ENCODE assay signal across 12 mouse cellular contexts in the genomic region with DNA sequence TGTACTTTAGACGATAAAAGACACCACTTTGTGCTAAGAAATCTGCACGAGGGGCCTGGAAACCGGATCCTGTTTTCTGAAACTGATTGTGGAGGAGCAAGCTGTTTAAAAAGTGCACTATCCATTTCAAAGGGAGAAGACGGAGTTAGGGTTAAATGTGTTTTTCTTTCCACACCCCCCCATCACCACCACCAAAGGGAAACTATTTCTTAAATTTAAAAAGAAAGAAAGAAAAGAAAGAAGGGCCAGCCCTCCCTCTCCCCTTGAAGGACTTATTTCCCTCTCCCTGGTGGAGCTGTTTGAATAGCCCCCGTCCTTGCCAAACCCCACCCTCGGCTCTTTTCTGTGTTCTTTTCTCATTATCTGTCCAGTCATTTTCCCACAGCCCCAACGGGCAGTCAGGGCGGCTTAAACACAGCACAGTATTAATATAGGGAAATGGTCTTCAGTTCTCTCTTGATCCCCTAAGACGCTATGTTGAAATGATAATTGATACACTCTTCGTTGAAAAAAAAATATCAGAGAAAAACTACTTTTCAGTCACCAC.
DNase-seq lines count a peak whose midpoint lies in the region; ATAC-seq and TF ChIP-seq lines count a peak whose summit lies in the region.
"Had no signal": no experiment of that assay in that cellular context is flagged by ENCODE, and none has a peak within 500 bp of the region (broad histone marks: within the 10 kb centered on the region; RNA-seq: fewer than 3 reads in every experiment).

No protein-coding gene starts in this region.

- H3K27ac ChIP-seq in kidney, embryonic 15.5 days: peak overlapping the region; percentile 49
- peak overlapping the region; percentile 46; the same call in 1 of the 2 replicates for H3K27ac ChIP-seq in embryonic facial prominence, embryonic 14.5 days (replicated peaks; ENCODE audit: low read depth, low read length)
- peak overlapping the region; percentile 41; the same call in 1 of the 2 replicates for H3K27ac ChIP-seq in hindbrain, postnatal 0 days
- H3K27ac ChIP-seq in liver, embryonic 11.5 days (ENCODE audit: low read depth, low read length): no peak overlapping the region

- DNase-seq in kidney, postnatal 4 days: no peak
- DNase-seq in embryonic facial prominence, embryonic 14.5 days (ENCODE audit: low spot score): peak; percentile 74
- DNase-seq in hindbrain, postnatal 0 days (ENCODE audit: low spot score): no peak
- DNase-seq in retina, embryonic 14.5 days (ENCODE audit: low spot score): peak; percentile 58
- DNase-seq in urinary bladder, postnatal 25 days (ENCODE audit: low spot score): no peak
- DNase-seq in liver, embryonic 11.5 days (ENCODE audit: low spot score): no peak
- DNase-seq in kidney, postnatal 25 days: no peak
- DNase-seq: adrenal gland, adult 8-10 months; layer of hippocampus, postnatal 36 days; right cerebral cortex, adult 18-20 months; thymus, adult 18-20 months had no signal

- H3K4me2 ChIP-seq in kidney, embryonic 15.5 days: no peak overlapping the region
- H3K4me2 ChIP-seq in embryonic facial prominence, embryonic 14.5 days (ENCODE audit: low read depth, low read length): peak overlapping the region; percentile 31
- peak overlapping the region; percentile 30 for H3K4me2 ChIP-seq in hindbrain, postnatal 0 days (ENCODE audit: low read depth, low read length)
- no peak overlapping the region for H3K4me2 ChIP-seq in liver, embryonic 11.5 days

- 0 out of 2 replicates have a peak, but pooled peaks have one; percentile 16 for ATAC-seq in kidney, embryonic 15.5 days (replicated peaks; ENCODE audit: low FRiP score)
- ATAC-seq in embryonic facial prominence, embryonic 14.5 days (ENCODE audit: low read depth): peak; percentile 42; the same call in 1 of the 2 replicates
- no peak for ATAC-seq in hindbrain, postnatal 0 days
- no peak for ATAC-seq in liver, embryonic 11.5 days (replicated peaks; ENCODE audit: low FRiP score)

- H3K27me3 ChIP-seq in kidney, embryonic 15.5 days: peaks cover 6% of the 10 kb centered on the region
- H3K27me3 ChIP-seq in embryonic facial prominence, embryonic 14.5 days (replicated peaks; ENCODE audit: control insufficient read depth, insufficient read depth, low read length): peaks cover 6% of the 10 kb centered on the region; the same call in 1 of the 2 replicates
- no peaks in the 10 kb centered on the region for H3K27me3 ChIP-seq in hindbrain, postnatal 0 days (ENCODE audit: insufficient read depth, low read length)
- H3K27me3 ChIP-seq in liver, embryonic 11.5 days (replicated peaks; ENCODE audit: control insufficient read depth, insufficient read depth, low read length): peaks cover 2% of the 10 kb centered on the region; the same call in 1 of the 2 replicates

- no peaks in the 10 kb centered on the region for H3K9me3 ChIP-seq in kidney, embryonic 15.5 days (replicated peaks)
- H3K9me3 ChIP-seq in embryonic facial prominence, embryonic 14.5 days (ENCODE audit: control insufficient read depth, low read length): no peaks in the 10 kb centered on the region
- no peaks in the 10 kb centered on the region for H3K9me3 ChIP-seq in hindbrain, postnatal 0 days (ENCODE audit: low read length)
- H3K9me3 ChIP-seq in liver, embryonic 11.5 days (ENCODE audit: control insufficient read depth, low read length): no peaks in the 10 kb centered on the region

- WGBS in kidney, embryonic 15.5 days: 19% methylated on average over 10 of the region's 10 CpGs
- WGBS in embryonic facial prominence, embryonic 14.5 days: 6% methylated on average over 10 of the region's 10 CpGs
- 15% methylated on average over 10 of the region's 10 CpGs for WGBS in hindbrain, postnatal 0 days
- 46% methylated on average over 10 of the region's 10 CpGs for WGBS in liver, embryonic 11.5 days

- H3K4me3 ChIP-seq in kidney, embryonic 15.5 days (replicated peaks): no peak overlapping the region
- no peak overlapping the region for H3K4me3 ChIP-seq in embryonic facial prominence, embryonic 14.5 days (ENCODE audit: low read depth, low read length)
- H3K4me3 ChIP-seq in hindbrain, postnatal 0 days (ENCODE audit: low read length): no peak overlapping the region
- H3K4me3 ChIP-seq in liver, embryonic 11.5 days (ENCODE audit: low read depth, low read length): no peak overlapping the region

- no peak overlapping the region for H3K9ac ChIP-seq in kidney, embryonic 15.5 days
- H3K9ac ChIP-seq in embryonic facial prominence, embryonic 14.5 days (ENCODE audit: low read depth, low read length): no peak overlapping the region
- no peak overlapping the region for H3K9ac ChIP-seq in hindbrain, postnatal 0 days (replicated peaks; ENCODE audit: low read length)
- no peak overlapping the region for H3K9ac ChIP-seq in liver, embryonic 11.5 days (ENCODE audit: low read depth, low read length)

- no peak for TF ChIP-seq CTCF in hindbrain, postnatal 0 days (IDR thresholded peaks at IDR 0.05; ENCODE audit: low read depth)

- H3K36me3 ChIP-seq in kidney, embryonic 15.5 days: no peaks in the 10 kb centered on the region
- no peaks in the 10 kb centered on the region for H3K36me3 ChIP-seq in embryonic facial prominence, embryonic 14.5 days (ENCODE audit: control insufficient read depth, insufficient read depth, low read length)
- no peaks in the 10 kb centered on the region for H3K36me3 ChIP-seq in hindbrain, postnatal 0 days (ENCODE audit: insufficient read depth, low read length)
- no peaks in the 10 kb centered on the region for H3K36me3 ChIP-seq in liver, embryonic 11.5 days (ENCODE audit: control insufficient read depth, insufficient read depth, low read length)

- H3K4me1 ChIP-seq in kidney, embryonic 15.5 days: peaks cover 29% of the 10 kb centered on the region
- peaks cover 21% of the 10 kb centered on the region for H3K4me1 ChIP-seq in embryonic facial prominence, embryonic 14.5 days (ENCODE audit: control insufficient read depth, insufficient read depth, low read length)
- peaks cover 7% of the 10 kb centered on the region; the same call in 1 of the 2 replicates for H3K4me1 ChIP-seq in hindbrain, postnatal 0 days (ENCODE audit: insufficient read depth, low read length)
- H3K4me1 ChIP-seq in liver, embryonic 11.5 days (replicated peaks; ENCODE audit: control insufficient read depth, insufficient read depth, low read length): no peaks in the 10 kb centered on the region

Comparison
In these comparisons a context has a peak if more than half of its experiments do, and no peak if none do; other contexts are left out.
1. ATAC-seq: peak in kidney, embryonic 15.5 days (single experiment) and embryonic facial prominence, embryonic 14.5 days (single experiment); none in hindbrain, postnatal 0 days (single experiment) and liver, embryonic 11.5 days (single experiment).
2. H3K4me2 ChIP-seq: peak in embryonic facial prominence, embryonic 14.5 days (single experiment) and hindbrain, postnatal 0 days (single experiment); none in kidney, embryonic 15.5 days (single experiment) and liver, embryonic 11.5 days (single experiment).
3. DNase-seq: peak in embryonic facial prominence, embryonic 14.5 days (single experiment) and retina, embryonic 14.5 days (single experiment); none in kidney, postnatal 4 days (0 of 2), hindbrain, postnatal 0 days (single experiment), urinary bladder, postnatal 25 days (single experiment), liver, embryonic 11.5 days (single experiment) and kidney, postnatal 25 days (0 of 2).